Mouse (Mus musculus) lung, embryonic 14.5 days (tissue): Measurements from ENCODE around the gene Scgb2a2. TPM values are rescaled to one million over a fixed set of nuclear protein-coding genes. Genes with fewer than 3 reads are reported as not detected.

Experiments used
- microRNA-seq: library from miRNA; unstranded; fragments of <30 nt; microRNA quantifications from one replicate; pipeline ENCODE4, GENCODE M21; 2016; ENCODE audit warnings: borderline number of aligned reads
- polyA plus RNA-seq: library from polyadenylated mRNA; unstranded; fragments of >200 nt; fragmentation: Nextera tagmentation; extraction: Ambion mirVana; gene quantifications from 2 replicates; pipeline ENCODE4 v1.2.1, GENCODE M21; 2014

Gene Scgb2a2
- polyA plus RNA-seq, 1 experiment from 2014 or later, result not detected

Small RNAs within 50 kb of the gene (microRNA-seq; reads per million reads assigned to microRNA genes)
- not detected for gene Gm22369

Other genes with a start within 250 kb of the Scgb2a2 start
- 120 and 137 TPM in 2 replicates for gene Incenp, start 52.0 kb downstream of the Scgb2a2 start, polyA plus RNA-seq
- 1,651 and 1,692 TPM in 2 replicates for gene Fth1, start 133.0 kb downstream of the Scgb2a2 start, polyA plus RNA-seq
- gene Best1, start 154.1 kb downstream of the Scgb2a2 start, polyA plus RNA-seq, result 1.0 and 1.4 TPM in 2 replicates
- 30.9 and 34.0 TPM in 2 replicates for gene Rab3il1, start 154.1 kb downstream of the Scgb2a2 start, polyA plus RNA-seq
- gene Fads3, start 194.0 kb downstream of the Scgb2a2 start, polyA plus RNA-seq, result 31.1 and 38.8 TPM in 2 replicates